Mouse (Mus musculus) forebrain, embryonic 14.5 days (tissue): ENCODE measurements at regions not wholly inside any gene's neighbourhood (a gene's known extent, or its start where the extent isn't known, plus 50 kb on each side); places are given as distances from the start of the nearest gene placed in this dataset.

Experiments used
- ATAC-seq: fragments of 200-750 bp; cut with Nextera tagmentation; 2 replicates; pipeline ENCODE4 v1.8.0; 2017; ENCODE audit warnings: mild to moderate bottlenecking, moderate library complexity
- DNase-seq: peaks from one replicate; pipeline ENCODE4 v3.0.0-alpha.2; 2015; ENCODE audit warnings: low spot score
- H3K27ac ChIP-seq: fragments of 300-500 bp; sonication (generic); 2 replicates; pipeline ENCODE4 v1.5.1; 2014; ENCODE audit warnings: low read depth, mild to moderate bottlenecking, control low read depth, low read length, moderate library complexity
- H3K27me3 ChIP-seq: fragments of 300-500 bp; sonication (generic); replicated peaks from 2 replicates; pipeline ENCODE4 v1.6.1; 2014; ENCODE audit warnings: low read length, control low read depth, mixed read lengths; ENCODE audit not compliant: control insufficient read depth, insufficient read depth
- H3K36me3 ChIP-seq: fragments of 300-500 bp; sonication (generic); 2 replicates; pipeline ENCODE4 v1.6.1; 2014; ENCODE audit warnings: low read length, control low read depth; ENCODE audit not compliant: control insufficient read depth, insufficient read depth
- H3K4me1 ChIP-seq: fragments of 300-500 bp; sonication (generic); 2 replicates; pipeline ENCODE4 v1.6.1; 2014; ENCODE audit warnings: antibody characterized with exemption, low read length, control low read depth; ENCODE audit not compliant: control insufficient read depth, insufficient read depth
- H3K4me2 ChIP-seq: fragments of 300-500 bp; sonication (generic); 2 replicates; pipeline ENCODE4 v1.6.1; 2014; ENCODE audit warnings: mild to moderate bottlenecking, control low read depth, low read length
- H3K4me3 ChIP-seq: fragments of 300-500 bp; sonication (generic); 2 replicates; pipeline ENCODE4 v1.5.1; 2014; ENCODE audit warnings: low read depth, low read length, control low read depth
- H3K9ac ChIP-seq: fragments of 300-500 bp; sonication (generic); 2 replicates; pipeline ENCODE4 v1.6.1; 2014; ENCODE audit warnings: mild to moderate bottlenecking, low read length, control low read depth, moderate library complexity
- H3K9me3 ChIP-seq: fragments of 300-500 bp; sonication (generic); replicated peaks from 2 replicates; pipeline ENCODE4 v1.6.1; 2016; ENCODE audit warnings: low read length, control low read depth, mixed read lengths; ENCODE audit not compliant: control insufficient read depth
- WGBS: fragments of 180-500 bp; shearing (Covaris S2); extraction: QIAGEN DNeasy Blood & Tissue Kit; methylation state at CpG from one replicate; pipeline ENCODE4 v1.1.7; 2014; 5-methylcytosine and 5-hydroxymethylcytosine counted together

DNA sequence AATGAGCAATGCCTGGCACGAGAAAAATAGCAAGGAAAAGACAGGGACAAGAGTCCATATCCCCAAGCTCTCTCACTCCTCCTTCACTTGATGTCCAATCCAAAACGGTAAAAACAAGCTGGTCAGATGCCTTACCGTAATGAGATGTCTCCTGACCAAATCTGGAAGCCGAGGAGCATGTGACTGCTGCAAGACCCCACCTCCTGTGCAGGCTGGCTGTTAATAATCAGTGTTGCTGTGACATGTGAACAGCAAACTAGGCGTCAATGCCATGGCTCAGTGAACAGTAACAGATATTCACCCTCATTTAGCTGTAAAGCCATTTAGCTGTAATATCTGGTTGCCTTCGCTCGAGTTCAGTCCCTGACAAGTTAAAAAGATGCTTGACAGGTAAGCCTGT lies 2166.6 kb downstream of the Poteg start:
- H3K4me3 ChIP-seq: no peak overlapping the region
- H3K36me3 ChIP-seq: no peaks in the 10 kb centered on the region
- H3K9me3 ChIP-seq: no peaks in the 10 kb centered on the region
- H3K4me1 ChIP-seq: no peaks in the 10 kb centered on the region; the same call in 1 of the 2 replicates
- no peaks in the 10 kb centered on the region for H3K27me3 ChIP-seq
- no peak overlapping the region for H3K27ac ChIP-seq
- no peak overlapping the region for H3K4me2 ChIP-seq
- H3K9ac ChIP-seq: no peak overlapping the region
- ATAC-seq (no peak), DNase-seq (no peak)
- WGBS: 56% methylated on average over 7 of the region's 7 CpGs

DNA sequence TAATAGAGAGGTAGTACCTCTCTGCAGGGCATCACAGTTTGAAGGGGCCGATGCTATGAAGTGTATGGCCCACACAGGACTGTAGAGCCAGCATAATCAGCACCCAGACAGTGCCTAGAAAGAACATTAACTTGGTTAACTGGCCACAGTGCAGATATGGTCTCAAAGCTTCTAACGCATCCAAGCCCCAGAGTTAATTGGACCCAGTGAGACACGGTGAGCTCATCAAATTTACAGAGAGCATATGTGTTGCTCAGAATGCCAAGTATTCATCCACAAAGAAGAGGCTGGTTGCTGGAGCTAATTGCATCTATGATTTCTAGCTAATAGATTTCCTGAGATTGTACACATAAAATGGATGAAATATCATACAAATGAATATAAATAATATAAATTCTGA lies 2214.1 kb downstream of the Poteg start:
- Histone ChIP-seq H3K27me3 (no peaks in the 10 kb centered on the region), H3K9me3 (no peaks in the 10 kb centered on the region), H3K4me1 (no peaks in the 10 kb centered on the region), H3K36me3 (no peaks in the 10 kb centered on the region), H3K9ac (no peak overlapping the region), H3K4me2 (no peak overlapping the region), H3K27ac (no peak overlapping the region), H3K4me3 (no peak overlapping the region)
- ATAC-seq (peak; percentile 57), DNase-seq (peak; percentile 60)
- WGBS: 48% methylated on average over 3 of the region's 3 CpGs

DNA sequence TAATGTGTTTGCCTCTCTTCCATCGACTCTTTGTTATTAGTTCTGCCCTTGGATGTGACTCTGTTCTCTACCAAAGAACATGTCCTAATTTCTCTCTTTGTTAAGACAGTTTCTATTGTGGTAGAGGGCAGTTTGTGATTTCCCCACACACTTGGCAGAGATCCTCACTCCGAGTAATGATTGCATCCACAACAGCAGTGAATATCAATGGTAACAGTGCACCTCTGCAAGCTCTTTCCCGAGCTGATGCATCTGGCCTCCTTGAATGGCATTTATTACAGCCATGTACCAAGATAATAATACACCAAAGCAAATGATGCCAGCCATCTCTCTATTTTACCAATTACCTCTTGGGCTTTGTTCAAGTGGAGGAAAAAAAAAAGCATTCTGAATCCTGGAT lies 2228.4 kb downstream of the Poteg start:
- Histone ChIP-seq H3K27me3 (no peaks in the 10 kb centered on the region), H3K36me3 (no peaks in the 10 kb centered on the region), H3K4me3 (no peak overlapping the region), H3K9me3 (no peaks in the 10 kb centered on the region), H3K27ac (no peak overlapping the region), H3K9ac (no peak overlapping the region), H3K4me1 (no peaks in the 10 kb centered on the region), H3K4me2 (no peak overlapping the region)
- peak; percentile 45 for DNase-seq
- 44% methylated on average over 3 of the region's 3 CpGs for WGBS
- ATAC-seq: no peak

DNA sequence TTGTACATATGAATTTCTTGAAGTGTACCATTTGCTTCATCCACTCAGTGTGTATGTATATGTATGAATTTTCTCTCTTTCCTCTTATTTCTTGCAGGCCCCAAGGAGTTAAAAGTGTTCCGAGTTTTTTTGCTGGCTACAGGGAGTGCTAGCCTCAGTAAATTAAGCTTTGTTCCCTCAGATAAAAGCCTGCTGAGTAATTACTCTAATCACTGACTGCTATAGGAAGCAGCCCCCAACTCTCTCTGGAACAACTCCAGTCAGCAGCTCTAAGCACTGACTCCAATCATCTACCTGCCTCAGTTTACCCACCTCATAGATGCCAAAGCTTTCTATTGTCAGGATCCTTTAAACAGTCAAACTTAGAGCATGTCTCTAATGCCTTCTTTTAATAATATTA lies 2235.9 kb downstream of the Poteg start:
- DNase-seq (peak; percentile 45), ATAC-seq (no peak)
- 15% methylated on average over 1 of the region's 1 CpGs for WGBS
- Histone ChIP-seq H3K27me3 (no peaks in the 10 kb centered on the region), H3K4me1 (no peaks in the 10 kb centered on the region), H3K36me3 (no peaks in the 10 kb centered on the region), H3K27ac (no peak overlapping the region), H3K9me3 (no peaks in the 10 kb centered on the region), H3K9ac (no peak overlapping the region), H3K4me3 (no peak overlapping the region), H3K4me2 (no peak overlapping the region)

DNA sequence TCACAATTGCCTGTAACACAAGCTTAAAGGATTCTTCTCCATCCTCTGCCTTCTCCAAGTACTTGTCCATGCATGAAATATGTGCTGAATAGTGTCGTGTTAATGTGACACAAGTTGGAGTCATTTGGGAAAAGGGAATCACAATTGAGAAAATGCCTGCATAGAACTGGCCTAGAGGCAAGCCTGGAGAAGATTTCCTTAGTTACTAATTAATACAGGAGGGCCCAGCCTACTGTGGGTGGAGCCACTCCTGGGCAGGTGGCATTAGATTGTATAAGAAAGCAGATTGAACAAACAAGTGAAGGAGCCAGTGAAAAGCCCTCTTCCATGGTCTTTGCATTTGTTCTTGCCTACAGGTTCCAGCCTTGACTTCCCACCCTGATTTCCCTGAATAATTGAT lies 2239.1 kb downstream of the Poteg start:
- no peaks in the 10 kb centered on the region for H3K36me3 ChIP-seq
- H3K4me1 ChIP-seq: no peaks in the 10 kb centered on the region
- 26% methylated on average over 1 of the region's 1 CpGs for WGBS
- no peaks in the 10 kb centered on the region for H3K9me3 ChIP-seq
- no peak overlapping the region for H3K9ac ChIP-seq
- H3K4me2 ChIP-seq: no peak overlapping the region
- DNase-seq (peak; percentile 24), ATAC-seq (peak; percentile 37; the same call in 1 of the 2 replicates)
- H3K27ac ChIP-seq: no peak overlapping the region
- H3K27me3 ChIP-seq: no peaks in the 10 kb centered on the region
- H3K4me3 ChIP-seq: no peak overlapping the region

DNA sequence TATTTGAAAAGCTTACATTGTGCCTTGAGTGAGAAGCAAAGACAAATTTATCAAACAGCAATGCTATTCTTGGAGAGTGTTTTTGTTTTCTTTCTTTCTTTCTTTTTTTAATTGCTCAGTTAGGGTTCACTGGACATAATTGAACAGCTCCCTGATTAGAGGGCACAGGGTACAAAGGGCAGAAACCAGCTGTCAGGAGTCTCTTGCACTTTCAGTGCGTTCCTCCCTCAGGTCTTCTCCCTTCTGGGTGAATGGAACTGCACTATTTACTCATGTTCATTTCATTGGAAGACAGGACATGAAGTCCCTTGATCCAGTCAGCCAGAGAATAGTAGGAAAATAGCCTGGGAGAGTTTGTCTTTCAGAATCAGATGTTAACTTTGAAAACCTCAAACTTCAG lies 2248.2 kb downstream of the Poteg start:
- DNase-seq (no peak), ATAC-seq (no peak)
- H3K4me2 ChIP-seq: no peak overlapping the region
- H3K27me3 ChIP-seq: no peaks in the 10 kb centered on the region
- no peak overlapping the region for H3K27ac ChIP-seq
- no peaks in the 10 kb centered on the region for H3K36me3 ChIP-seq
- no peaks in the 10 kb centered on the region for H3K9me3 ChIP-seq
- H3K9ac ChIP-seq: no peak overlapping the region
- no peaks in the 10 kb centered on the region for H3K4me1 ChIP-seq
- H3K4me3 ChIP-seq: no peak overlapping the region
- WGBS: 7% methylated on average over 1 of the region's 1 CpGs
